Mouse (Mus musculus) brain, embryonic 14.5 days (tissue): Measurements from ENCODE around the gene Bak1.

Source experiments
- CTCF ChIP-seq: fragments of 200-500 bp; IDR thresholded peaks from 2 replicates; pipeline ENCODE4 v1.5.1; 2012; ENCODE audit warnings: inconsistent platforms, mild to moderate bottlenecking, moderate library complexity, borderline replicate concordance; ENCODE audit not compliant: insufficient read depth, insufficient read length; ENCODE audit errors: extremely low read depth
- POLR2A ChIP-seq: fragments of 200-500 bp; IDR thresholded peaks from 2 replicates; pipeline ENCODE4 v1.6.1; 2012; ENCODE audit warnings: mild to moderate bottlenecking, inconsistent platforms, borderline replicate concordance; ENCODE audit not compliant: poor library complexity, insufficient read depth, insufficient read length, severe bottlenecking; ENCODE audit errors: extremely low read depth

GRCm38 (mm10) chr17:26998283-26998682, 30.5 kb downstream of the Bak1 start:
- no peak for TF ChIP-seq POLR2A
- TF ChIP-seq CTCF: no peak
